Mouse (Mus musculus) heart, postnatal 0 days (tissue): ENCODE measurements at regions not wholly inside any gene's neighbourhood (a gene's known extent, or its start where the extent isn't known, plus 50 kb on each side); places are given as distances from the start of the nearest gene placed in this dataset.

Experiments
- CTCF ChIP-seq: IDR thresholded peaks from 2 replicates; pipeline ENCODE4 v1.5.1; 2016; ENCODE audit warnings: antibody characterized with exemption, control low read depth, low read depth
- EP300 ChIP-seq: IDR thresholded peaks from 2 replicates; pipeline ENCODE4 v1.6.1; 2016; ENCODE audit warnings: antibody characterized with exemption, low read depth

GRCm38 (mm10) chr14:60559826-60560529 lies 73.8 kb upstream of the Spata13 start:
- TF ChIP-seq CTCF = no peak
- no peak for TF ChIP-seq EP300
